Mouse (Mus musculus) cerebellum, adult 2 months (tissue): ENCODE results near the gene Jam3.
A peak's percentile ranks its signal among the peaks of the same experiment; 100 is the strongest.

Experiments used
- CTCF ChIP-seq: fragments of 200-500 bp; IDR thresholded peaks from 2 replicates; pipeline ENCODE4 v1.5.1; 2011; ENCODE audit warnings: low read depth, mild to moderate bottlenecking, control low read depth, low read length, moderate library complexity, borderline replicate concordance; ENCODE audit not compliant: insufficient read depth
- POLR2A ChIP-seq: fragments of 200-500 bp; IDR thresholded peaks from 2 replicates; pipeline ENCODE4 v1.6.1; 2011; ENCODE audit warnings: low read length, control low read depth, borderline replicate concordance; ENCODE audit not compliant: insufficient read depth

- TF ChIP-seq CTCF (peak; percentile 95), POLR2A (no peak)
Measured at GRCm38 (mm10) chr9:27176154-27176553, 20.9 kb upstream of the Jam3 start.
